Mouse (Mus musculus): ENCODE data around the gene Fgf15. TPM values are rescaled to one million over a fixed set of nuclear protein-coding genes. Genes with fewer than 3 reads are reported as not detected.

Gene Fgf15
- polyA plus RNA-seq, 1 experiment from 2014 or later = 68.2 TPM

DNA sequence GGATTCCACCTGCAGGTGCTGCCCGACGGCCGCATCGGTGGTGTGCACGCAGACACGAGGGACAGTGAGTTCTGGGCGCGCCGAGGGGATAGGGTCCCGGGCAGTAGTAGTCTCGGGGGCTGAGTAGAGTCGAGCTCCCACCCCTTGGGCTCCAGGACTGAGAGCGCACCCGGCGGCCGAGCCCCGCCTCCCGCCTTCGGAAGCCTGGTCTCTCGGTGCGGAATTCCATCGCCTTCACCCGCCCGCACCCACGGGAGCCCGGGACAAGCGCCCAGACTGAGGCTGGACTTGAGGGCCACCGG, 34.6 kb upstream of the Fgf15 start:
- WGBS = under 1% methylated on average over 27 of the region's 28 CpGs
- Histone ChIP-seq H3K36me3 (ENCODE audit: control insufficient read depth, insufficient read depth, low read length) (no peaks in the 10 kb centered on the region), H3K27ac (ENCODE audit: low read depth, low read length) (no peak overlapping the region), H3K9ac (ENCODE audit: low read depth, low read length) (no peak overlapping the region), H3K4me1 (replicated peaks; ENCODE audit: control insufficient read depth, insufficient read depth, low read length) (peaks cover 8% of the 10 kb centered on the region; the same call in 1 of the 2 replicates), H3K9me3 (ENCODE audit: control insufficient read depth, low read length) (no peaks in the 10 kb centered on the region), H3K4me2 (replicated peaks; ENCODE audit: low read depth, low read length) (peak overlapping the region; percentile 32), H3K27me3 (ENCODE audit: control insufficient read depth, insufficient read depth, low read length) (peaks cover 66% of the 10 kb centered on the region), H3K4me3 (ENCODE audit: low read depth, low read length) (peak overlapping the region; percentile 13)
- ATAC-seq (ENCODE audit: low FRiP score) = no peak
- peak; percentile 48 for DNase-seq (ENCODE audit: low spot score)

DNA sequence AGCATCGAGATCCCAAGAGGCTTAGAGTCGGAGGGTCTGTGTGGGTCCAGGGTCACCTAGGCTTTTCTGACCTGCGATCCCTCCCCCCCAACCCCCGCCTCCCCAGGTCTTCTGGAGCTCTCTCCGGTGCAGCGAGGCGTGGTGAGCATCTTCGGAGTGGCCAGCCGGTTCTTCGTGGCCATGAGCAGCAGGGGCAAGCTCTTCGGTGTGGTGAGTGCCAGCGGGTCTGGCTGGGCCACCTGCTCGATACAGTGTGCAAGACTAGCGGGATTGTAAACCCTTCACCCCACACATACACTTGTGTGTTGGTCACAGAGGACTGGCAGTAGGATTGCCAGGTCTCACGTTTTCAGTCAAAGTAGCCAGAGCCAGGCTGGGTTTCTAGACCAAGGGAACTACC, 34.2 kb upstream of the Fgf15 start:
- DNase-seq (ENCODE audit: low spot score) = peak; percentile 43
- H3K27ac ChIP-seq (ENCODE audit: low read depth, low read length) = no peak overlapping the region

DNA sequence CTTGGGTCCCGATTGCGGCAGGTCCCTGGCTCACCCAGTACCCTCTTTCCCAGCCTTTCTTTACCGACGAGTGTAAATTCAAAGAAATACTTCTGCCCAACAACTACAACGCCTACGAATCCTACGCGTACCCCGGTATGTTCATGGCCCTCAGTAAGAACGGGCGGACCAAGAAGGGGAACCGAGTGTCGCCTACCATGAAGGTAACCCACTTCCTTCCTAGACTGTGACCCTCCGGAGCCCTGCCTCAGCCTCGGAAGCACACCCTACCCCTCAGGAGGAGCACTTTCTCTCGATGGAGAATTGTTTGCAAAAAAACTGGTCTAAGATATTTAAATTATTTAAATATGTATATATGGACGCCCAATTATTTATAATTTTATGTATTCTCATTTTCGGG, 33.6 kb upstream of the Fgf15 start:
- Histone ChIP-seq H3K4me3 (ENCODE audit: low read depth, low read length) (no peak overlapping the region), H3K9ac (ENCODE audit: low read depth, low read length) (no peak overlapping the region), H3K4me1 (replicated peaks; ENCODE audit: control insufficient read depth, insufficient read depth, low read length) (peaks cover 8% of the 10 kb centered on the region; the same call in 1 of the 2 replicates), H3K4me2 (replicated peaks; ENCODE audit: low read depth, low read length) (no peak overlapping the region), H3K36me3 (ENCODE audit: control insufficient read depth, insufficient read depth, low read length) (no peaks in the 10 kb centered on the region), H3K27ac (ENCODE audit: low read depth, low read length) (no peak overlapping the region), H3K9me3 (ENCODE audit: control insufficient read depth, low read length) (no peaks in the 10 kb centered on the region), H3K27me3 (ENCODE audit: control insufficient read depth, insufficient read depth, low read length) (peaks cover 66% of the 10 kb centered on the region)
- no peak for ATAC-seq (ENCODE audit: low FRiP score)
- peak; percentile 43 for DNase-seq (ENCODE audit: low spot score)
- WGBS = 2% methylated on average over 18 of the region's 18 CpGs

More for the DNA sequence above, 34.2 kb upstream of the Fgf15 start:
- no peaks in the 10 kb centered on the region for H3K36me3 ChIP-seq (ENCODE audit: control insufficient read depth, insufficient read depth, low read length)
- H3K9me3 ChIP-seq (ENCODE audit: control insufficient read depth, low read length) = no peaks in the 10 kb centered on the region
- no peak overlapping the region for H3K9ac ChIP-seq (ENCODE audit: low read depth, low read length)
- under 1% methylated on average over 15 of the region's 15 CpGs for WGBS
- H3K27me3 ChIP-seq (ENCODE audit: control insufficient read depth, insufficient read depth, low read length) = peaks cover 66% of the 10 kb centered on the region
- no peak for ATAC-seq (ENCODE audit: low FRiP score)
- no peak overlapping the region for H3K4me2 ChIP-seq (replicated peaks; ENCODE audit: low read depth, low read length)
- H3K4me1 ChIP-seq (replicated peaks; ENCODE audit: control insufficient read depth, insufficient read depth, low read length) = peaks cover 8% of the 10 kb centered on the region; the same call in 1 of the 2 replicates
- H3K4me3 ChIP-seq (ENCODE audit: low read depth, low read length) = peak overlapping the region; percentile 13; the same call in 1 of the 2 replicates

DNA sequence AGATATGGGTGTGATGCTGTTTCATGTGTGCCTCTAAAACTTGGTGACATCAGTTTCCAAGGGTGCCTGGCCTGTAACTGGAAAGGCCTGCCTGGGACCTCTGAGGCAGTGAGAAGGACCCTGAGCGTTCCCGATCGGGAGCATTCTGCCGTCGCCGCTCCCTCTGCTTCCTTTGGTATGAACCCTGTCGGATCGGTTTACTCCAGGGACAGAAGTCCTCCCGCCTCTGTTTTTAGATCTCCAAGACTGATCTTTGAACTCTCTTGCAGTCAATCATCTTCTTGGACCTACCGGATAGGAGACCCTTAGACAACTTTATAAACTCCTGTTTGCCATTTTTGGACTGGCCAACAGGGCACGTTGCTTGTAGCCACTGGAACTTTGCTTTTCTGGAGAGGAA, 33.1 kb upstream of the Fgf15 start:
- H3K9ac ChIP-seq (ENCODE audit: low read depth, low read length) = no peak overlapping the region
- H3K4me2 ChIP-seq (replicated peaks; ENCODE audit: low read depth, low read length) = no peak overlapping the region
- WGBS = 2% methylated on average over 11 of the region's 11 CpGs
- ATAC-seq (ENCODE audit: low FRiP score) = no peak
- DNase-seq (ENCODE audit: low spot score) = peak; percentile 51
- H3K27me3 ChIP-seq (ENCODE audit: control insufficient read depth, insufficient read depth, low read length) = peaks cover 66% of the 10 kb centered on the region
- H3K9me3 ChIP-seq (ENCODE audit: control insufficient read depth, low read length) = no peaks in the 10 kb centered on the region
- no peaks in the 10 kb centered on the region for H3K36me3 ChIP-seq (ENCODE audit: control insufficient read depth, insufficient read depth, low read length)
- peaks cover 8% of the 10 kb centered on the region; the same call in 1 of the 2 replicates for H3K4me1 ChIP-seq (replicated peaks; ENCODE audit: control insufficient read depth, insufficient read depth, low read length)
- no peak overlapping the region for H3K4me3 ChIP-seq (ENCODE audit: low read depth, low read length)
- H3K27ac ChIP-seq (ENCODE audit: low read depth, low read length) = no peak overlapping the region

GRCm38 (mm10) chr7:144864160-144864670, 32.1 kb upstream of the Fgf15 start:
- H3K9me3 ChIP-seq (ENCODE audit: control insufficient read depth, low read length) = no peaks in the 10 kb centered on the region
- H3K9ac ChIP-seq (ENCODE audit: low read depth, low read length) = no peak overlapping the region
- H3K27ac ChIP-seq (ENCODE audit: low read depth, low read length) = no peak overlapping the region
- H3K27me3 ChIP-seq (ENCODE audit: control insufficient read depth, insufficient read depth, low read length) = peaks cover 63% of the 10 kb centered on the region
- H3K4me2 ChIP-seq (replicated peaks; ENCODE audit: low read depth, low read length) = no peak overlapping the region
- H3K36me3 ChIP-seq (ENCODE audit: control insufficient read depth, insufficient read depth, low read length) = no peaks in the 10 kb centered on the region
- ATAC-seq (ENCODE audit: low FRiP score) = no peak
- DNase-seq (ENCODE audit: low spot score) = no peak
- H3K4me1 ChIP-seq (replicated peaks; ENCODE audit: control insufficient read depth, insufficient read depth, low read length) = peaks cover 8% of the 10 kb centered on the region; the same call in 1 of the 2 replicates
- no peak overlapping the region for H3K4me3 ChIP-seq (ENCODE audit: low read depth, low read length)
- 50% methylated on average over 3 of the region's 3 CpGs for WGBS

- H3K9ac ChIP-seq (ENCODE audit: low read depth, low read length) = no peak overlapping the region
- H3K4me3 ChIP-seq (ENCODE audit: low read depth, low read length) = no peak overlapping the region
- H3K4me1 ChIP-seq (replicated peaks; ENCODE audit: control insufficient read depth, insufficient read depth, low read length) = 0 out of 2 replicates have a peak, but pooled peaks cover under 1% of the 10 kb centered on the region
- H3K36me3 ChIP-seq (ENCODE audit: control insufficient read depth, insufficient read depth, low read length) = no peaks in the 10 kb centered on the region
- H3K27me3 ChIP-seq (ENCODE audit: control insufficient read depth, insufficient read depth, low read length) = peaks cover 34% of the 10 kb centered on the region
- ATAC-seq (ENCODE audit: low FRiP score) (no peak), DNase-seq (ENCODE audit: low spot score) (no peak)
- H3K27ac ChIP-seq (ENCODE audit: low read depth, low read length) = no peak overlapping the region
- H3K9me3 ChIP-seq (ENCODE audit: control insufficient read depth, low read length) = no peaks in the 10 kb centered on the region
- 71% methylated on average over 4 of the region's 4 CpGs for WGBS
- no peak overlapping the region for H3K4me2 ChIP-seq (replicated peaks; ENCODE audit: low read depth, low read length)
These were observed 29.2 kb upstream of the Fgf15 start for GRCm38 (mm10) chr7:144867161-144867560.

GRCm38 (mm10) chr7:144867602-144868001, 28.7 kb upstream of the Fgf15 start:
- no peak overlapping the region for H3K9ac ChIP-seq (ENCODE audit: low read depth, low read length)
- no peak overlapping the region for H3K4me3 ChIP-seq (ENCODE audit: low read depth, low read length)
- WGBS = 78% methylated on average over 8 of the region's 8 CpGs
- H3K4me1 ChIP-seq (replicated peaks; ENCODE audit: control insufficient read depth, insufficient read depth, low read length) = no peaks in the 10 kb centered on the region
- no peak overlapping the region for H3K27ac ChIP-seq (ENCODE audit: low read depth, low read length)
- H3K36me3 ChIP-seq (ENCODE audit: control insufficient read depth, insufficient read depth, low read length) = no peaks in the 10 kb centered on the region
- peaks cover 30% of the 10 kb centered on the region for H3K27me3 ChIP-seq (ENCODE audit: control insufficient read depth, insufficient read depth, low read length)
- no peak overlapping the region for H3K4me2 ChIP-seq (replicated peaks; ENCODE audit: low read depth, low read length)
- ATAC-seq (ENCODE audit: low FRiP score) (no peak), DNase-seq (ENCODE audit: low spot score) (no peak)
- no peaks in the 10 kb centered on the region for H3K9me3 ChIP-seq (ENCODE audit: control insufficient read depth, low read length)

DNA sequence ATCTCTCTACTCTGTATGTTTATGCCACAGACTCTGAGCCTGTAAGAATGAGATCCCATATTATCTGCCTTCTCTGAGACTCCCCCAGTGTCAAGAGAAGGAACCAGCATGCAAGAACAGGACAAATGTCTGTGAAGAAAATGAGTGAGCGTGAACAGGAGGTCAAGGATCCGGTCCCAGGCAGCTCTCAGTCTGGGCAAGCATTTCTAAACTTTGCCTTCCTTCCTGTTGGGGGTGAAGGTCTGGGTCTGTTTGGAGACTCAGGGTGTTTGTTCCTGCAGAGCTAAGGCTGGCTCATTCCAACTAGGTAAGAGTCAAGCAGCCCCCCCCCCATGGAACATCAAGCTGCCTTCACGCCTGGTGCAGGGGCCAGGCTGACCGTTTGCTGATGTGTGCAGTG, 23.9 kb upstream of the Fgf15 start:
- ATAC-seq (ENCODE audit: low FRiP score) (no peak), DNase-seq (ENCODE audit: low spot score) (no peak)
- no peak overlapping the region for H3K27ac ChIP-seq (ENCODE audit: low read depth, low read length)
- no peaks in the 10 kb centered on the region for H3K36me3 ChIP-seq (ENCODE audit: control insufficient read depth, insufficient read depth, low read length)
- no peaks in the 10 kb centered on the region for H3K4me1 ChIP-seq (replicated peaks; ENCODE audit: control insufficient read depth, insufficient read depth, low read length)
- H3K27me3 ChIP-seq (ENCODE audit: control insufficient read depth, insufficient read depth, low read length) = no peaks in the 10 kb centered on the region
- no peaks in the 10 kb centered on the region for H3K9me3 ChIP-seq (ENCODE audit: control insufficient read depth, low read length)
- no peak overlapping the region for H3K9ac ChIP-seq (ENCODE audit: low read depth, low read length)
- H3K4me2 ChIP-seq (replicated peaks; ENCODE audit: low read depth, low read length) = no peak overlapping the region
- 60% methylated on average over 4 of the region's 4 CpGs for WGBS
- no peak overlapping the region for H3K4me3 ChIP-seq (ENCODE audit: low read depth, low read length)

DNA sequence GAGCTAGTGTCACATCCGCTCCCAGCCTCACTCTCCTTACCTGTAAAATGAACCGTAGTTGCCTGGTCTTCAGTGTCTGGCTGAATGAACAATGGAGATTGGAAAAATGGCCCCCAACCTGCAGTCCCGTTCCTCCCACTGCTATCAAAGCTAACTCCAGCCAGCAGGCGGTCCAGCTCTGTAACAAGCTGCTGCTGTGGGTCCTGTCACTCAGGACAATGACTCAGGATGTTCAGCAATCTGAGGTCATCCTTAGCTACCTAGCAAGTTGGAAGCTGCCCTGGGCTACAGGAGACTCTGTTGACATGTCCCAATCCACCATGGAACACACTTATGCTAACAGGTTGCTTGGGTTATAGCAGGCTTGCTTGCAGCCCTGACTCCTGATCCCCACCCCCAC, 23.2 kb upstream of the Fgf15 start:
- Histone ChIP-seq H3K4me1 (replicated peaks; ENCODE audit: control insufficient read depth, insufficient read depth, low read length) (no peaks in the 10 kb centered on the region), H3K27me3 (ENCODE audit: control insufficient read depth, insufficient read depth, low read length) (no peaks in the 10 kb centered on the region), H3K36me3 (ENCODE audit: control insufficient read depth, insufficient read depth, low read length) (no peaks in the 10 kb centered on the region), H3K4me3 (ENCODE audit: low read depth, low read length) (no peak overlapping the region), H3K27ac (ENCODE audit: low read depth, low read length) (no peak overlapping the region), H3K9ac (ENCODE audit: low read depth, low read length) (no peak overlapping the region), H3K9me3 (ENCODE audit: control insufficient read depth, low read length) (no peaks in the 10 kb centered on the region), H3K4me2 (replicated peaks; ENCODE audit: low read depth, low read length) (no peak overlapping the region)
- DNase-seq (ENCODE audit: low spot score) (no peak), ATAC-seq (ENCODE audit: low FRiP score) (no peak)
- WGBS = 68% methylated on average over 4 of the region's 4 CpGs
